Comparison of ENCODE assay signal across 8 mouse cellular contexts in genomic region chr4:133391185-133392040, GRCm38 (mm10). TPM values are rescaled to one million over a fixed set of nuclear protein-coding genes. Genes with fewer than 3 reads are reported as not detected.
DNase-seq lines count a peak whose midpoint lies in the region; ATAC-seq and TF ChIP-seq lines count a peak whose summit lies in the region.

No protein-coding gene starts in this region.

- TF ChIP-seq CTCF in cortical plate, adult 2 months (IDR thresholded peaks at IDR 0.05; ENCODE audit: extremely low read depth, insufficient read depth, low read length): no peak
- no peak for TF ChIP-seq CTCF in heart, postnatal 0 days (IDR thresholded peaks at IDR 0.05; ENCODE audit: low read depth)

- WGBS in kidney, embryonic 16.5 days: 63% methylated on average over 18 of the region's 18 CpGs
- 48% methylated on average over 18 of the region's 18 CpGs for WGBS in heart, postnatal 0 days
- WGBS in macrophage (ENCODE audit: missing documents): 60% methylated on average over 18 of the region's 18 CpGs

- ATAC-seq in kidney, embryonic 16.5 days (ENCODE audit: low FRiP score, low TSS enrichment): no peak
- ATAC-seq in heart, postnatal 0 days (ENCODE audit: insufficient read depth, low read depth): no peak
- no peak for ATAC-seq in inflammation-experienced regulatory T-cells, adult 6 months

- H3K4me2 ChIP-seq in kidney, embryonic 16.5 days (replicated peaks; ENCODE audit: low read depth, low read length): no peak overlapping the region
- H3K4me2 ChIP-seq in heart, postnatal 0 days (ENCODE audit: low read depth, low read length): no peak overlapping the region

- H3K9ac ChIP-seq in kidney, embryonic 16.5 days (replicated peaks; ENCODE audit: low read length): no peak overlapping the region; the same call in 1 of the 2 replicates
- no peak overlapping the region for H3K9ac ChIP-seq in heart, postnatal 0 days (replicated peaks; ENCODE audit: low read depth, low read length)

- no peaks in the 10 kb centered on the region for H3K27me3 ChIP-seq in kidney, embryonic 16.5 days (ENCODE audit: insufficient read depth, low read length)
- H3K27me3 ChIP-seq in heart, postnatal 0 days (ENCODE audit: control insufficient read depth, insufficient read depth, low read length): no peaks in the 10 kb centered on the region

- H3K27ac ChIP-seq in kidney, embryonic 16.5 days (ENCODE audit: low read length): peak overlapping the region; percentile 12
- H3K27ac ChIP-seq in cortical plate, adult 2 months (ENCODE audit: insufficient read depth, low read length): no peak overlapping the region
- peak overlapping the region; percentile 72 for H3K27ac ChIP-seq in heart, postnatal 0 days (ENCODE audit: low read depth)
- H3K27ac ChIP-seq in macrophage: peak overlapping the region; percentile 21

- H3K79me2 ChIP-seq in macrophage (ENCODE audit: inconsistent target): peaks cover 89% of the 10 kb centered on the region

- peak; percentile 22; the same call in 1 of the 2 replicates for TF ChIP-seq POLR2A in cortical plate, adult 2 months (IDR thresholded peaks at IDR 0.05; ENCODE audit: extremely low read depth, insufficient read depth, low read length)

- H3K4me3 ChIP-seq in kidney, embryonic 16.5 days (ENCODE audit: low read length): no peak overlapping the region
- no peak overlapping the region for H3K4me3 ChIP-seq in cortical plate, adult 2 months (ENCODE audit: insufficient read depth, low read length)
- H3K4me3 ChIP-seq in heart, postnatal 0 days (ENCODE audit: low read depth, low read length): no peak overlapping the region
- no peak overlapping the region for H3K4me3 ChIP-seq in macrophage (ENCODE audit: inconsistent target)

- no peak for DNase-seq in kidney, adult 18-20 months
- DNase-seq in heart, postnatal 0 days (ENCODE audit: low spot score): no peak
- DNase-seq in urinary bladder, postnatal 4 days (ENCODE audit: low spot score in 2 of 2): no peak
- no peak for DNase-seq in thymus, adult 18-20 months

- H3K9me3 ChIP-seq in kidney, embryonic 16.5 days (ENCODE audit: low read length): no peaks in the 10 kb centered on the region
- no peaks in the 10 kb centered on the region for H3K9me3 ChIP-seq in heart, postnatal 0 days (replicated peaks; ENCODE audit: control insufficient read depth, low read length)

- H3K36me3 ChIP-seq in kidney, embryonic 16.5 days (ENCODE audit: insufficient read depth, low read length): no peaks in the 10 kb centered on the region
- H3K36me3 ChIP-seq in heart, postnatal 0 days (replicated peaks; ENCODE audit: control insufficient read depth, insufficient read depth, low read length): no peaks in the 10 kb centered on the region
- H3K36me3 ChIP-seq in macrophage (ENCODE audit: inconsistent target): no peaks in the 10 kb centered on the region

- 0 out of 2 replicates have a peak, but pooled peaks have one; percentile 30 for TF ChIP-seq EP300 in heart, postnatal 0 days (IDR thresholded peaks at IDR 0.05; ENCODE audit: low read depth)

- peaks cover 50% of the 10 kb centered on the region for H3K4me1 ChIP-seq in kidney, embryonic 16.5 days (ENCODE audit: insufficient read depth, low read length)
- peaks cover 14% of the 10 kb centered on the region for H3K4me1 ChIP-seq in cortical plate, adult 2 months (ENCODE audit: control insufficient read depth, insufficient read depth, low read length)
- peaks cover 54% of the 10 kb centered on the region for H3K4me1 ChIP-seq in heart, postnatal 0 days (ENCODE audit: control insufficient read depth, insufficient read depth)

RNA-seq across cellular contexts. Expression of gene Slc9a1, which starts 21.9 kb away (rescaled TPM):
- 9.5 and 10.7 TPM in 2 replicates for polyA plus RNA-seq in kidney, embryonic 16.5 days (2015; fragmentation: Nextera tagmentation; extraction: Ambion mirVana)
- 35.2 and 36.1 TPM in 2 replicates for polyA plus RNA-seq in cortical plate, adult 2 months (2012; rRNA removed)
- 15.8 and 30.8 TPM in 2 replicates for total RNA-seq in heart, postnatal 0 days (2014; rRNA removed; ENCODE audit: low replicate concordance)
- polyA plus RNA-seq in heart, postnatal 0 days (2015; fragmentation: Nextera tagmentation; extraction: Ambion mirVana): 4.0 and 4.4 TPM in 2 replicates
- 10 to 100 TPM; 26.4 to 88.9 (median 67.3) TPM for total RNA-seq in macrophage (2018; cell fraction: chromatin; rRNA removed)
- total RNA-seq in macrophage (2018; cell fraction: cytosol; rRNA removed): 10 to 100 TPM; 20.6 to 46.9 (median 31.9) TPM
- total RNA-seq in macrophage (2018; cell fraction: nucleus; rRNA removed): 100 to 1,000 TPM in 1 of 26 experiments, 10 to 100 TPM in 25; 42.2 to 108 (median 67.0) TPM
- 18.3 to 27.4 TPM (median 23.8 TPM) in 3 replicates for polyA plus RNA-seq in macrophage (2018)
- polyA plus RNA-seq in inflammation-experienced regulatory T-cells, adult 6 months (2017; shearing (Covaris generic)): 10 to 100 TPM; 13.1 to 14.8 (median 13.3) TPM

RNA-seq across cellular contexts. Expression of gene Wdtc1, which starts 38.1 kb away (rescaled TPM):
- polyA plus RNA-seq in kidney, embryonic 16.5 days (2015; fragmentation: Nextera tagmentation; extraction: Ambion mirVana): 12.9 and 14.4 TPM in 2 replicates
- polyA plus RNA-seq in cortical plate, adult 2 months (2012; rRNA removed): 46.6 and 49.1 TPM in 2 replicates
- 30.2 and 39.9 TPM in 2 replicates for total RNA-seq in heart, postnatal 0 days (2014; rRNA removed; ENCODE audit: low replicate concordance)
- polyA plus RNA-seq in heart, postnatal 0 days (2015; fragmentation: Nextera tagmentation; extraction: Ambion mirVana): 9.3 and 9.6 TPM in 2 replicates
- 10 to 100 TPM; 12.4 to 41.2 (median 26.6) TPM for total RNA-seq in macrophage (2018; cell fraction: chromatin; rRNA removed)
- 10 to 100 TPM; 18.2 to 35.7 (median 26.8) TPM for total RNA-seq in macrophage (2018; cell fraction: cytosol; rRNA removed)
- total RNA-seq in macrophage (2018; cell fraction: nucleus; rRNA removed): 10 to 100 TPM; 19.2 to 33.6 (median 24.4) TPM
- polyA plus RNA-seq in macrophage (2018): 19.3 to 24.9 TPM (median 22.8 TPM) in 3 replicates
- polyA plus RNA-seq in inflammation-experienced regulatory T-cells, adult 6 months (2017; shearing (Covaris generic)): 10 to 100 TPM in 1 of 3 experiments, 1 to 10 TPM in 2; 5.0 to 10.2 (median 8.8) TPM
